Mouse (Mus musculus): ENCODE measurements at regions not wholly inside any gene's neighbourhood (a gene's known extent, or its start where the extent isn't known, plus 50 kb on each side); places are given as distances from the start of the nearest gene placed in this dataset.

DNA sequence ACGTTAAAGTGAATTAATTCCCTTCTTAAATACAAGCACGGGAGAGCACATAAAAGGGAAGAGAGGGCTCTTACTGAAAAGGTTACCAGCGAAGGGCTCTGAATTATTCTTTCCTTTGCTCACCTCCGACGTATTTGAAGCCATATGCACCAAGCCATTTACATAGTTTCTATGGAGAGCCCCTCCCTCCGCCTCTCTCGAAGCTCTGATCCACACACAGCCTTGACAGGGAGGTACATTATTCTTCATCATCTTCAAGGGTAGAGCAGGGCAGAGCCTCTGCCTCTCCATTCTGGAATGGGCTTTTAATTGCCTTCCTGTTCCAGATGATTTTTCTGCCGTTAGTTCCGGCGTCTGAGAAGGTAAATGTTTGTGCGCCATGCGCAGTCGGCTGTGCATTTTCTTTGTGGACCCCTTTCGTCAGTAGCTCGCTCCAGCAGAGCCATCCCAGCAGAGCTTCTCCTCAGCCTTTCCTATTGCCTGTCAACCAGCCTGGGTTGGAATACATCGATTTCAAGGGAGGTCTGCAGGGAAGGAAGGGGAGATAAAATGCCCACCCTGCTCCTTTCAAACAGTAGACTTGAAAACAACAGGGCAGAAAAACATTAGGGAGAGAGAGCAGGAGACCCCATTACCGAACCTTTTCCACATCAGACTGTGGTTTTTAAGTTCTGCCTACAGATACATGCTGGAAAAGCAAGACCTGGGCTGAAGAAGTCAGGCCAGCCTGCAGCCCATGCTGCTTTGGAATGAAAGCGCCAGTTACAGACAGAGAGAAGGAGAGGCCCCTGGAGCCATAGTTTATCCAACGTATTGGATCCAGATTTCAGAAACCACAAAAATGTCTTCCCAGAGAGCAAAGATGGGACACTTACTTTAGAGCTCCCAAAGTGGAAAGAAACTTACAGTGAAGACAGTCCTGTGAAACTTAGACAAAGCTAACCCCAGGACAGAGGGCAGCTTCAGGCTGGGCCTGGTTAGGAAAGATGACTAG is 124.1 kb downstream of the Edn3 start:
- DNase-seq (ENCODE audit: low read depth in 2 of 2, low spot score in 2 of 2): no peak

GRCm38 (mm10) chr2:174892658-174893057 is 117.4 kb upstream of the Gm14444 start:
- no peak for DNase-seq (ENCODE audit: low read depth in 2 of 2, low spot score in 2 of 2)

GRCm38 (mm10) chr2:174897424-174897823 is 112.6 kb upstream of the Gm14444 start:
- DNase-seq (ENCODE audit: low read depth in 2 of 2, low spot score in 2 of 2): no peak

- no peak for DNase-seq (ENCODE audit: low read depth in 2 of 2, low spot score in 2 of 2)
Observed at GRCm38 (mm10) chr2:174899940-174900670, 109.9 kb upstream of the Gm14444 start.

DNA sequence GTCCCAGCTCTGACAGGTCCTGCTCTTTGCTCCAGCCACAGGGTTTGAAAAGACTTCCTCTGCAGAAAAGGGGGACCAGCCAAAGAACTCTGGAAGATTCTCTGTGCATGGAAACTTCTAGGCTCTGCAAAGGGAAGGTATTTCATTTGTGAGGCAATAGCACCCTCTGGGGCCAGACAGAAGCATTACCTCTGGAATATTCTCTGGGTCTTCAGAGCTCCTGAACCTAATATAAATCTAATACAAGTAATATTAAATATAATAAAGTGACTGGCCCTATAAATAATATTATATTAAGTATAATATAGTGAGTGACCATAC is 109.4 kb upstream of the Gm14444 start:
- no peak for DNase-seq (ENCODE audit: low read depth in 2 of 2, low spot score in 2 of 2)

DNA sequence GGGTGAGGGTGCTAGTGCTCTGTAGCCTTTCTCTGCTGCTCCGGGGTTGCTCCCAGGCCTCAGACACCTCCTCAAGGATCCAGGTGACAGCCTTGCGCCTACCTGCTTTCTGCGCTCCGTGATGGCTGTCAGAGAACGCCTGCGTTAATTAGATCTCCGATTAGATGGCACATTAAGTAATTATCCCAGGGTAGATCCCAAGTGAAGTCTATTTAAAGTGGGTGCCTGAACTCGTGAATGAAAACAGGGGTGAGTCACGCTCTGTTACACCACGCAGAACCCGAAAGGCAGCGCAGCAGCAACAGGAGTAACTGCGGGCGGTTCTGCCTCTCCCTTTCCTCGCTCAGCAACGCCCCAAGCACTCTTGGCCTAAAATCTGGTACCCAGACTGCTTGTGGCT is 108.2 kb upstream of the Gm14444 start:
- no peak for DNase-seq (ENCODE audit: low read depth in 2 of 2, low spot score in 2 of 2)

GRCm38 (mm10) chr2:174903627-174904026 is 106.4 kb upstream of the Gm14444 start:
- DNase-seq (ENCODE audit: low read depth in 2 of 2, low spot score in 2 of 2): no peak

DNA sequence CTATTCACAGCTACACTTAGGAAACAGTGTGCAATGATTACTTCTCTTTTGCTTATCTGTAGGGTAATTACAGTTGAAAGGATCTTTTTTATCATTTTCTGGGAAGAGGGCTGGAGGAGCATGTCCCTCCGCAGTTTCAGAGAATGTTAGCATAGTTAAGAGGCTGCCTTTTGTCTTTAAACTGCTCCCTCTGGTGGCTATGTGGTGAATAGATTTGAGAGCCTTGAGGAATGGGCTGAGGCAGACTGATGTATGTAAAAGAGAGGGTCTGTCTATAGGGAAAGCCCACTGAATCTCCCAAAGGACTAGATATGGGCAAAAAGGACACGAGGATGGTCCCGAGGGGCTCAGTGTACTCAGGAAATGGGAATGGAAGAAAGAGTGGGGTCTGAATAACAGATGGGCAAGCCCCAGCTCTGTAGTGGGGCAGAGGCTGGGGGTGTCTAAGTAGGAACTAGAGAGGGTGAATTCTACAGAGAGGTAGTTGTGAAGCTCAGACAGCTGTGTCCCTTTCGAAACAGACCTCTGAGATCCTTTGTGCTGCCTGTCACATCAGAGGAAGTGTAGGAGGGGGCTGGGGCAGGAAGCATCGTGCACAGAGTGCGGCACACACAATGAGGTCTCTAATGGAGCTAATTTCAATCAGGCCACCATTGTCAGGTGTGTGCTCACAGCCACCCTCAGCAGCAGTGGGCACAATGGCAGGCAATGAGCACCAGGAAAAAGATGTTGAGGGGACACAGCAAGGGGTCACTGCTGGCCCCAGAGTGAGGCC is 104.0 kb upstream of the Gm14444 start:
- peak; percentile 2 to 16 for DNase-seq (ENCODE audit: low read depth in 2 of 2, low spot score in 2 of 2)

GRCm38 (mm10) chr2:174917146-174917905 is 92.7 kb upstream of the Gm14444 start:
- DNase-seq (ENCODE audit: low read depth in 2 of 2, low spot score in 2 of 2): no peak

DNA sequence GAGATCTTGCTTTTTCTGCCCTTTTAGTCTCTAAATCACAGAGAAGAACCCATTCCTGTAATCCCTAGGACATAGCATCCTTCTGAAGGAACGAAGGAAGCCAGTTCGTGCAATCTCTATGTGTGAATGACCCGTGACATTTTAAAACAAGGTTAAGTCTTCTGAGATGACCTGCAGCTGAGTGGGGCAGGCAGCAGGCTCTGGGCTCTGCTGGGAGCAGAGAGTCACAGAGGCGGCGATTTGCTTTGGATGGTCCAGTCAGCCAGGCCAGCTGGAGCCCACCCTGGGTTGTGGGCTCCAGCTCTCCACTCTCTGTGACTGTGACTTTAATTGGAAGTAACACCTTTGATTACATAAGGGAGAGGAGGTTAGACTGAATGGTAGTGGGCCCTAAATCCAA is 92.1 kb upstream of the Gm14444 start:
- no peak for DNase-seq (ENCODE audit: low read depth in 2 of 2, low spot score in 2 of 2)

DNA sequence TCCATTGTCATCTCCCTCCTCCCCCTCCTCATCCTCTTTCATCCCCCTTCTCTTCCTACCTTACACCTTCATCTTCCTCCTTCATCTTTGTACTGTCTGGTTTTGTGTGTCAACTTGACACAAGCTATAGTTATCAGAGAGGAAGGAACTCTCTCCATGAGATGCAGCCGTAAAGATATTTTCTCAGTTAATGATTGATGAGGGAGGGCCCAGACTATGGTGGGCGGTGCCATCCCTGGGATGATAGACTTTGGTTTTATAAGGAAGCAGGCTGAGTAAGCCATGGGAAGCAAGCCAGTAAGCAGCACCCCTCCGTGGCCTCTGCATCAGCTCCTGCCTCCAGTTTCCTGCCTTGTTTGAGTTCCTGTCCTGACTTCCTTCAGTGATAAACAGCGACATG is 87.8 kb upstream of the Gm14444 start:
- no peak for DNase-seq (ENCODE audit: low read depth in 2 of 2, low spot score in 2 of 2)

DNA sequence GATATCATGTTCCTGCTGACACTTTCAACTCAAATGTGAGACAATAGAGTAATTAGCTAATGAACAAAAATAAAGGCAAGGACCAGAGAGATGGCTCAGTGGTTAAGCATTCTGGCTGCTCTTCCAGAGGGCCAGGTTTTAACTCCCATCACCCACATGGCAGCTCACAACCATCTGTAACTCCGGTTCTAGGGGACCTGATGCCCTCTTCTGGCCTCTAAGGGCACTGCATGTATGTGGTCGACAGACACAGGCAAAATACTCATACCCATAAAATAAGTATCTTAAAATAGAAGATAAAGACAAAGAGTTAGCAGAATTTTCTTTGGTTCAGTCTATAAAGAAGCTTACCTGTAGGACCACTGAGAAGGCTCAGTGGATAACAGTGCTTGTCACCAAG is 80.3 kb upstream of the Gm14444 start:
- no peak for DNase-seq (ENCODE audit: low read depth in 2 of 2, low spot score in 2 of 2)

DNA sequence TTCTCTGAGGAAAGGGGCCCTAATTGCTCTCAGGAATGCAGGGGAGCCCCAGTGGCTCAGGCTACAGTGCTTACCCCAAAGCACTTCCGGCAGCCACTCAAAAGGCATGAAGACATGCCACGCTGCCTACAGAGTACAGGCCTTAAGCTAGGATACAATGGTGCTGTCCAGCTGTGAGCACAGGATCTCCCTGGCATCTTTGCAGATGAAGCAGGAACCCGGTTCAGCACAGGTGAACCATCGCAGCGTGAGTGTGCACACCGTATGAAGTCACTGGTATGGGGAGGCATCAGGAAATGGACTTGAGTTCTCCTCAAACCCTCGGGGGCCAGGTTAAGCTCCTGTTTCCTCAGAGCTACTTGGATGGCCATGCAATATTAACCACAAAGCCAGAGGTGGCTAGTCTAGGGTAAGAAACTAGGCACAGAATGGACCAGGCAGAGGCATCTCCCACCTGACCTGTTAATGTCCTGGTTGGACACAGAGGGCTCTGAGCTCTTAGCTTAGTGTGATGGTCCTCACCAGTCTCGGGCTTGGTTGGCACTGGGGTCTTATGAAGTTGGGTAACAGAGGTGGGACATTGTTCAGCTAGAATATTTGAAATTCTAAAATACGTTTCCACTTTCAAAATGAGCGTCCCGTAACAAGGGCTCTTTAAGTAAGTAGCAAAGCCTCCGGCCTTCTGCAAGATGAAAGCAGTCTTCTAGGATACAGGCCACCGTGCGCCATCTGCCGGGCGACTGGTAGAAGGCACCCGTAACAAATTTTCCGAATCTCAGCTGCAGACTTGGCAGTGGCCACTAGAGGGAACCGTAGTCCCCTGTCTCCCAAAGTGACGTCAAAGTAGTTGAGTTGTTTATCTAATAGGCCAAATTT is 77.7 kb upstream of the Gm14444 start:
- peak; percentile 50 to 64 for DNase-seq (ENCODE audit: low read depth in 2 of 2, low spot score in 2 of 2)

- DNase-seq (ENCODE audit: low read depth in 2 of 2, low spot score in 2 of 2): no peak
Observed at GRCm38 (mm10) chr2:174933013-174933353, 77.1 kb upstream of the Gm14444 start.

- DNase-seq (ENCODE audit: low read depth in 2 of 2, low spot score in 2 of 2): no peak
Observed at GRCm38 (mm10) chr2:174936665-174937064, 73.4 kb upstream of the Gm14444 start.

DNA sequence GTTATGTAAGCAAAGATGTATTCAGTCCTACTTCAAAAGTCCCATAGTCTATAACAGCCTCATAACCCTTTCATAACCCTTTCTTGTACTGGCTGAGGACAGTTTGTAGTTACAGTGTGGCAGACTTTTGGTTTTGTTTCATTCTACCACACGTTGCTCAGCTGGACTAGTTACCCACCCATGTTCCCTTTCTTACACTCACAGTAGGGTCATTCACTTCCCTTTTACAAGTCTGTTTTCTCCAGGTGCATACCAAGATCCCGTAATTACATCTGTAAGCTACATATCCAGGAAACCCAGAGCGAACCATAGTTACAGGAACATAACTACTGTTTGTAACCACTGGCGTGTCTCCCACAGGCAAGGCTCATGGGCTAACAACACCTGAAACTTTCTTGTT is 72.1 kb upstream of the Gm14444 start:
- DNase-seq (ENCODE audit: low read depth in 2 of 2, low spot score in 2 of 2): no peak

- DNase-seq (ENCODE audit: low read depth in 2 of 2, low spot score in 2 of 2): no peak
Observed at GRCm38 (mm10) chr2:174942221-174942620, 67.8 kb upstream of the Gm14444 start.

DNA sequence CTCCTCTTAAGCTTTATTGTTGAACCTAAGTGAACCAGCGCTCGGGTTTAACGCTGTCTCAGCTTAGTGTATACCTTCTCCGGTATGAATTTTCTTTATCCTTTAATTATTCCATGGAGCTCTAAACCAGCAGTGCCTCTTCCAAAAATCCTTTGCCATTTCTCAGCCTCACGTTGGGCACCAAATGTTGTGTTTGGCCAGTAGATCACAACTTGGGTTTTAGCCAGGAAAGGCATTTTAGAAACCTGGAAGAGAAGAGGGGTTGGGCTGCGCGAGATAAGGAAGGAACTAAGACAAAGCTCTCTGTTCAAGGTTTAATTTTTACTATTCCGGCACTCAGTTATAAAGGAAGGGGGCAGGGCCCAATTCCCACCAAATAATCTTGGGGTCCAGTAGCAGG is 61.9 kb upstream of the Gm14444 start:
- DNase-seq (ENCODE audit: low read depth in 2 of 2, low spot score in 2 of 2): no peak

All from CD8-positive naive resting alpha-beta T cell, adult 2 months (primary cell).